Mouse (Mus musculus) gonadal fat pad, adult 2 months (tissue): ENCODE results near the gene Comt. TPM values are rescaled to one million over a fixed set of nuclear protein-coding genes. Genes with fewer than 3 reads are reported as not detected.

Experiments
- DNase-seq: peaks from one replicate; pipeline ENCODE4 v3.0.0-alpha.2; 2012; ENCODE audit warnings: low read depth
- polyA plus RNA-seq: library from polyadenylated mRNA; depleted of rRNA; stranded (reverse); fragments of >200 nt; gene quantifications from 2 replicates; pipeline ENCODE4 v1.2.3, GENCODE M21; 2012; rRNA removed

Gene Comt
- 412 and 687 TPM in 2 replicates for polyA plus RNA-seq

DNA sequence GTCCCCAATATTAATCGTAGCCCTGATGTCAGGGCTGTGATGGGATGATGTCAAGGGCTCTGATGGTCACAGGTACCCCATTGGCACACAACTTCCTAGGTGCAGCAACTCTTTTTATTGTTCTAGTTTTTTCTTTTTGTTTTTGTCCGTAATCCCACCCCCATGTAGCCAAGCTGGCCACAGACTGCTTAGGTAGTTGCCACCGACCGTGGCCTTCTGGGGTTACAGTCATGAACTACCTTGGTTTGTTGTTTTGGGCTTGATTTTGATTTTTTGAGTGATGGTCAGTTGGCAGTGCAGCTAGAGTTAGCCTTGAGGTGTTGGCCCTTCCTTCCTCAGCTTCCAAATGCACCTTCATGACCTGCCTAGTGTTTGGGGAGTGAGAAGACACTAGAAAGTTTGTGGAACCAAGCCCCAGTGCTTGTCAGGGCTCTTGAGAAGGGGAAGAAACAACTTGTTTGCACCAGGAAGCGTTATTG lies at the start of gene Comt:
Comt (minus strand) TSS at position 51 of the 479 bp plus-strand sequence.
- no peak for DNase-seq

DNA sequence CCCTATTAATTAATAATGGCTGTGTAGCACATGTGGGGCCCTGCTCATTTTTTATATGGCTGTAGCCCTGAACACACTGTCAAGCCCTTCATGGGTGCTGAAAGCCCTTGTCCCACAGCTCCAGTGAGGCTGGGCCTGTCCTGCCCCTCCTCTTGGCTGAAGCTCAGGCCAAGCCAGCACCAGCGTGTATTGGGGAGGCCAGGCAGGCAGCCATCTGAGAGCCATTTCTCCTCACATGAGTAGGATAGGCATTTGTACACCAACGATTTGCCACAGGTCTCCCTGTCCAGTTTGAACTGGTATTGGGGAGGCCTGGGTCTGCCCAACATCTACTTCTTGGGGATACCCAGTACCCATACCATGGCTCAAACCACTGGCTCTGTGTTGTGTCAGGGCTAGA lies 47.4 kb upstream of the Comt start:
- DNase-seq = no peak

DNA sequence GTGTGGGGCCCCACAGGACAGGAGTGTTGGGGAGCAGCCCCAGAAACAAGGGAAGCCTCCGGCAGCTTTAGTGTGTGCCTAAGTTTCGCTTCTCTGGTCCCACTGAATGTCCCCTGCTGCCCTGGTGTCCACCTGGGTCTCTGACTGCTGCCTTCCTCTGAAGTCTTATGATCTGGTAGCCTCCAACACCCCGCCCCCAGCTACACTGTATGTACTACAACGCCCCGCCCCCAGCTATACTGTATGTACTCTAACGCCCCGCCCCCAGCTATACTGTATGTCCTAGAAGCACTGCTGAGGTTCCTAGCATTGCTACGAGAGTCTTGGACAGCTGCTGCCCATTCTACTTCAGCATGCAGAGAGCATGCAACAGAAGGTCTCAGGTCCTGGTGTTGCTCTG lies 46.3 kb upstream of the Comt start:
- DNase-seq = no peak

DNA sequence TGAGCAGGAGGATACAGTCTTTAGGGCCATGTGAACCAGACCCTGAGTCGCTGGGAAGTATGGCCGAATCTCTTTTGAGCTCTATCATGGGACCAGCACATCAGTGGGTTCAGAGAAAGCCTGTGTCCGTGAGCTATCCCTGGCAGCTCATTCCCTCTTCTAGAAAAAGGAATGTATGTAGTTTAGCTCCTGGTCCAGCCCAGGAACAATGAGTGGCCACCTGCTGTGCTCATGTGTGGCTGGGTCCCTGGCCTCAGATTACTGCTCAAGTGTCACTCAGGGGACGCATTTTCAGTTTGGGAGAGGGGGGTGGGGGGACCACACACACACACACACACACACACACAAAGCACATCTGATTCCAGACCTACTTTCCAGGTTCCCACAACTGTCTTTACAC lies 45.8 kb upstream of the Comt start:
- no peak for DNase-seq

DNA sequence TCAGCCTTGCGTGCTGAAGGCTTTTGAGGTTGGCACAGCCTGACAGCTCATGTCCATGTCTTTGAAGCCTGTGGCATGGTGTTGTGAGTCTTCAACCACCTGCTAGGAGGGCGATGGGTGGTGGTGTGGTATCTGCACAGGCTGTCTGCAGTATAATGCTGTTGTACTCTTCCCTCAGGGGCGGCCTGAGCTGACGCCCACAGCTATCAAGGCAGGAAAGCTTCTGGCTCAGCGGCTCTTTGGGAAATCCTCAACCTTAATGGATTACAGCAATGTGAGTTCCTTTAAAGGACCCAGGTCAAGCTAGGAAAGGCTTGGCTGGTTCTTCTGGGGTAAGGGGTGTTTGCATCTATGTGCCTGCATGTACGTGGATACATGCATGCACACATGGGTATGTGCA lies 45.3 kb upstream of the Comt start:
- DNase-seq = no peak

DNA sequence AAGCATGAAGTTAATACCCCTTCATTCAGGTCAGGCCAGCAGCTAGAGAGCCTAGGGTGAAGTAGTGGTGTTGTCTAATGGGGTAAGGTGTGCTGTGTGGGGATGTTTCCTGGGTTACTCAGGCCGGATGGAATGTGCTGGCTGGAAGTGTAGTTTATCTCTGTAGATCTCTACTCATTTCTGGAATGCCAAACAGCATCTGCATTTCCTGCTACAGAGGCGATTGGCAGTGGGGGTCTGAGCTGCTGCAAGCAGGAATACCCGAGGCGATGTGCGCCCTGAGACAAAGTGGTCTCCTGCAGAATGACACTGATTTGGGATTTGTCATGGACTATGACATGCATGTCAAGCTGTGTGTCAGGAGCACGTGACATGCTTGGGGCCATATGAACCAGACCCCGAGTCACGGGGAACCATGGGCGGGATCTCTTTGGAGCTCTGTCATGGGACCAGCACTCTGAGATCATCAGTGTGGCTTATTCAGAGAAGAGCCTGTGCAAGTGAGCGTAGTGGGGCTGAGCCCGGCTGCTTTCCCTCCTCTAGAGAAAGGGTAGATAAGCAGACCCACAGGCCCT lies 44.8 kb upstream of the Comt start:
- DNase-seq = no peak

DNA sequence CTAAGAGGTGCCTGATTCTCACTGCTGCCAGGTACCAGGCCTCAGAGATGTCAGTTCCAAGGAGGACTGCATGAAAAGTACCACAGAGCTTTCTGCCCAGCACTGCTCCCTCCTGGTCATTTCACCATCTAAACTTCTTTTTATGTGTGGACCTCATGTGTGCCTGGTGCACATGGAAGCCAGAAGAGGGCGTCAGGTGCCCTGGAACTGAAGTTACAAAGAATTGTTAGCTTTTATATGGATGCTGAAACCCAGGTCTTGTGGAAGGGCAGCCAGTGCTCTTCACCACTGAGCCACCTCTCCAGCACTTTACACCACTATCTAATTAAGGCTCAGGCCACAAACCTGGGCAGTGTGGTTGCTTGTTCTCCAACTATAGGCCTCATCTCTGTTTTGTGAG lies 44.2 kb upstream of the Comt start:
- DNase-seq = no peak

DNA sequence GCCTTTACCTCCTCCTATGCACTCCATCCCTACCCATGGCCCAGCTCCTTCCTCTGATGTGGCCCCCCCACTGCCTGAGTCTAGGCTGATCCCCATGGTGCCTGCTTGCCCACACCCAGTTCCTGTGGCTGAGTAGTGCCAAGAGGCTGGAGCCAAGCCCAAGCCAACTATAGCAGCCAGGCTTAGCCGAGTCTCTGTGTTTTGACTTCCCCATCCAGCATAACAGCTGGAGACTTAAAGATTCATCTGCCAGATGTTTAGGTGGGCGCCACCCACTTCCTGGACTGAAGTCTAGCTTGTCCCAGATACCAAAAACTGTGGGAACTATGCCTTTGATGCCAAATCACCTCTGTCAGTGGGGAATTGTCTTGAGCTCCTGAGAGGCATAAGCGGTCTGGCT lies 37.6 kb upstream of the Comt start:
- no peak for DNase-seq

DNA sequence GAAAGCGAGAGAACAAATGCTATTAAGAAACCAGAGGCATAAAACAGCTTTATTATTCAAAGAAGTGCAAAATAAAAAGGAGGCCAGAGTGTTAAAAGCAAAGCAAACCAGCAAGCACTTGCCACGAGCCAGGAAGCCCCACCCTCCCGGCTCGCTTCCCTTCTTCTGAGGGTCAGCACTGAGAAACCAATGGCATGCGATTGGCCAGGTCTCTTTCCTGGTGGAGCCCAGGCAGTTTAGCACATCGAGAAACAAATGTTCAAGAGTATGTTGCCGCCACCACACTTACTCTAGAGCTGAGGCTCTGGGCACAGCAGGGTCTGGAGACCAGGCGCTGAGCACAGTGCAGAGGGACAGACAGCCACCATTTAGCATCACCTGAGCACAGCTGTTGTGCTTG lies 35.9 kb upstream of the Comt start:
- DNase-seq = no peak

DNA sequence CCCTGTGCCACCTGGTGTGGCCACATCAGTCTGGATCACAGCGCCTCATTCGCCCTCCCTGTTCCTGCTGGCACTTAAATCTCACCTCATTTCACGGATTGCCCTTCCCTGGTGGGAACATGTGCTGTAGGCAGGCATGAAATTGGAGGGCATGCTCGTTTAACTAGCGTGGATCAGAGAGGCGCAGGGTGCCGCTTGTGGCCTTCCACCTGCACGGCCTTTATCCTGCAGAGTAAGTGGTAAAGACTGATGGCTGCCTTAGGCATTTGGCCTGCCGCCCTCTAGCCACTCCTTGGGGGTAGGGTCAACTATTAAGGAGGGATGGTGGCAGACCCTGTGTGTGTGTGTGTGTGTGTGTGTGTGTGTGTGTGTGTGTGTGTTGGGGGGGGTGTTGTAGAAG lies 35.4 kb upstream of the Comt start:
- no peak for DNase-seq

DNA sequence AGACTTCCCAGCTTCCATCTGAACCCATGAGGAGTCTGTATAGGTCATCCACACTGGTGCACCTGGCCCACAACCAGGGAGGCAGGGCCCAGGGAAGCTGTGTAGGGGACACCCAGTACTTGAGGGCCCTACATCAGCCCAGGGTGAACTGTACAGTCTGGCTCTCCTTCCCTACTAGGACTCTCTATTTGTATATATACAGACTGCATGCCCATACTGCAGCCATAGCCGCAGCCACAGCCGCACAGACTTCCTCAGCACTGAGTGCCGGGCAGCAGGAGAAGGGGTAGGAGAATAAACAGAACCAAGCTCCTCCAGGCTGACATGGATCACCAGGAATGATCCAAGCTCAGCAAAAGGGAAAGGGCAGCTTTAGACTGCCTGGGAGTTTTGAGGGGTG lies 34.2 kb upstream of the Comt start:
- no peak for DNase-seq

DNA sequence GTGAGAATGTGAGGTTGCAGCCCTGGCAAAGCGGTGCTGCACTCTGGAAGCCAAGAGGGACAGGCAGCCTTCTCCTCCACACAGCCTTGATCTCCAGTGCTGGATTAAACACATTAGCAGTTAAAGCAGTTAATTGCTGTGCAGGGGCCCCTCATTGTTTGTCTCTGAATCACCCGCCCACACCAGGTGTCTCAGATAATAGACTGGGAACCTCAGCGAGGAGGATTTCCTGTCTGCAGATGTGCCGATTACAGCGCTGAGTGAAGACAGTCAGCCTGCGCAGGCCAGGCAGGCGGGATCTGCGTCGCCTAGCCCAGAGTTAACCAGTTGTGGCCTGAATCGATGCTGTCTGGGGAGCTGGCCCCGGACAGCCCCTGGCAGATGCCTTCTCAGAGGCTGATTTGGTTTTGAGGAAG lies 33.3 kb upstream of the Comt start:
- no peak for DNase-seq

DNA sequence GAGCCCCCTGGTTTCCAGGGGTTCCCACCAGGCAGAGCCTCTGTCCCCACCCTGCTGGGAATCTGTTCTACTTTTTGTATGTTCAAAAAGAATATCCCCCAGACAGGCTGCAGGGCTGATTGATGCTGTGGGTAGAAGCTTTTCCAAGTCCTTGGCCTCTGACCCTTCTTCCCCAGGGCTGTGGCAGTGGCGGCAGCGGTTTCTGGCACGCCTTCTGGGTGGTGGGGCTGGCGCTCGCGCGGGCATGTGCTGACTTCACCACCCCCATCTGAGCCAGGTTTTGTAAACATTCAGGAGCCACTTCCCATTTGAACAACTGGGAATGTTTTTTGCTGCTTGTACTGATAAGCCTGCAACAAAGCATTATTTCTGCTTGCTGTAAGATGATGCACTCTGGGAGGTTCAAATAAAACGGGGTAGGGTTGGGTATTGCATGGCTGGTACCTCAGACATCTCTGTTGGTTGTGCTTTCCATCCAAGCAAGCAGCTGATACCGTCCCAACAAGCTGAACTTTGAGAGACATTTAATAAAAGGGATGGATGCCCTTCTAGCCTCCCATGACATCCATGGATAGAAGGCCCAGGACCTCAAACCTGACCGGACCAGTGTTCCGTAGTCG lies 32.8 kb upstream of the Comt start:
- DNase-seq = no peak

DNA sequence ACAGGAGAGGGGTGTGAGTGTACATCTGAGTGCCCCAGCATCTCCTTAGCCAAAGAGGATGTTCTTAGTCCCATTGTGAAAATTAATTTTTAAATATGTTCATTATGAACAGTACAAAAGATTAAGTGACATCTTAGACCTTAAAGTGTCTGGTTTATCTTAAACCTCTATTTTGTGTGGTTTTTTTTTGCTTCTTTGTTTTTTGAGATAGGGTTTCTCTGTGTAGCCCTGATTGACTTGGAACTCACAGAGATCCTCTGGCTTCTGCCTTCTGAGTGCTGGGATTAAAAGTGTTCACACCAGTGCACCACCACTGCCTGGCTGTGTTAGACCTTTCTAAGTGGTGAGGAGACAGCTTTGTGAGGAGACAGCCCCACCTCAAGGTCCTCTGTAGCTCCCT lies 32.0 kb upstream of the Comt start:
- DNase-seq = no peak

DNA sequence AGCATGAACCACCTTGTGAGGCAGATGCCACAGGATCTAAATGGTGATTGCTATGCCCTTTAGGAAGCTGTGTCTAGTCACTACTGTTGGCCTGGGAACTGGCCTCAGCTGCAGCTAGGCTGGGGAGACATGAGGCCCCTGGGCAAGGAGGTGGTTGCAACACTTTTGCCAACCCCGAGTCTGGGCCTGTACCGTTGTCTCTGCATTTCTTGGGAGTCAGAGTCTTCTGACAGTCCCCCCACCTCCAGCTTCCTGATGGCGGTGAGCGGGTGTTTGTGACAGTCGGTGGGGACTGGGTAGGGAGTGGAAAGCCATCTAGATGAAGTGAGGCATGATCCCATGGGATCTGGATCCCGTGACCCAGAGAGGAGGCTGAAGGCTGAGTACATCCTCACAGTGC lies 28.8 kb upstream of the Comt start:
- DNase-seq = no peak

DNA sequence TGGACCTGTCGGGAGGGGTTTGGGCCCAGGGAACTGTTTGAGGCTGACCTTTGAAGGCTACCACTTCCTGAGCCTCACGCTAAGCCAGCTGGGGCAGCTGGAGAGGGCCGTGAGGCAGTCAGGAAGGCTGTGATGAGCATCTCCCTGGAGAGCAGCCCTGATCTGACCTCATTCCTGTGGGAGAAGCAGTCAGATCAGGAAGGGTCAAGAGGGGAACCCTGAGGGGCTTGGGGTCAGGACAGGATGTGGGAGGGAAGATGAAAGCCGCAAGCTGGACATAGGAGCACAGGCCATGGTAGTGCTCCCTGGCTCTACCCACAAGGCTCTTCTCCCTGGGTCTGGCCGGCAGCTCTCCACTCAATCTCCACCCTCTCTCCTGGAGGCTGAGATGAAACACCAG lies 27.2 kb upstream of the Comt start:
- DNase-seq = no peak

DNA sequence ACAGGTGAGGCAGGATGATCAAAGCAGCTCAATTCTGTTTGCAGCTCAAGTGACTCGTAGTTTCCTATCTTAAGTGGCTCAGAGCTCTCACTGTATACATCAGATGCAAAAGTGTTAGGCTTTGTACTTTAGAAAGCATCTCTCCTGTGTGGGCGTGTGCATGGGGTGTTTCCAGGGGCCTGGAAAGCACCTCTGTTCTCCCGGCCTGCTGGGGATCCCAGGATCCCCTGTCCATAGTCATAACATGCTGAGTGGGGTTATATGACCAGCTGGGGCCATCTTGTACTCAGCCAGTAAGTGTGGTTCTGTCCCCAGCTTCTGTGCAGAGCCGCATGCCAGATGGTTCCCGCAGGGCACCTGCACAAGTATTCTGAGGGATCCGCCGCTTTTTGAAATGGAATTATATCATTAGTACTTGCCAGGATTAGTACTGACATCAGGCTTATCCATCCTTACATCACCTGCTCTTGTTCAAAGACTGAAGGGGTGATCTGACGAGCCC lies 25.8 kb upstream of the Comt start:
- no peak for DNase-seq

DNA sequence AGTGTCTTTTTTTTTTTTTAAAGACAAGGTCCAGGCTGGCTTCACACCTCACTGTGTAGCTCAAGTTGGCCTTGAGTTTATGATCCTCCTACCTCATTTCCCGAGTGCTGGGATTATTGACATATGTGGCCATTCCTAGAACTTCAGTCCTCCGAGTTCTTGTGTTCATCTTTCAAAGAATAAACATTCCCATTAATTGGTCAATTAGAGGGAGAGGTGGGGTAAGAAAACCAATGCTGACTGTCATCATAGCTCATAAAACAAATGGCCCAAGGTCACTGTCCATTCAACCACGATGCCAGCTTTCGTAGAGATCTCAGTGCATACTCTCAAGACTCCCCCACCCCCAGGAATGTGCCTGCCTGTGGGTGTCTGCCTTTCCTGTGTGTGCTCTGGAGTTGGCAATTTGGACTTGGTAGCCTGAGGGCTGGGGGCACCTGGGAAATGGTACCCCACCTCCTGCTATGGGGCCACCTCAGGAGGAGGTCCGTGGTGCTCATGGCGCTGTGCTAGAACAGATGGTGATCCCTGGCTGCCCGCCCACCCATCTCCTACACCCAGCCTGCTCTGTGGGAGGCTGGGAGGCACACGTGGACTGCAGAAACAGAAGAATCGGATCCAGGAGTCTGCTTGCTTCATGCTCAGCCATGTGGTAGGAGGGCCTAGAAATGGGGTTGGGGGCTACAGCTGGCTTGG lies 25.0 kb upstream of the Comt start:
- DNase-seq = no peak

DNA sequence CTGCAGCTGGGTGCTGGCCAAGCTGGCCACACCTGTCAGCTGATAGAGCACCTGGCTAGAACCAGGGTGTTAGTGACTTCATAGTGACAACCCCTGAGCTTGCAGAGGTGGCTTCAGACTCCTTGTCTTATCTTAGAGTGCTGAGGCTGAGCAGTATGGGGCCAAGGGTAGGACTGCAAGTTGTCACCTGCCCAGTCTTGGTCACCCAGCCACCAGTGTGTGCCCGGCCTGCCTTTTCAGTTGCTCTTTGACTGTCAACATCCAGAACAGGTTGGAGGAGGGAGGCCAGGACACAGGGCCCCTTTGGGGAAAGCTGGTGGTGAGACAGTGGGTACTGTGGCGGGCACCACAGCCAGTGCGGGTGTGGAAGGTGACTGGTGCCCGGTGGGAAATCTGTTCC lies 22.4 kb upstream of the Comt start:
- no peak for DNase-seq

DNA sequence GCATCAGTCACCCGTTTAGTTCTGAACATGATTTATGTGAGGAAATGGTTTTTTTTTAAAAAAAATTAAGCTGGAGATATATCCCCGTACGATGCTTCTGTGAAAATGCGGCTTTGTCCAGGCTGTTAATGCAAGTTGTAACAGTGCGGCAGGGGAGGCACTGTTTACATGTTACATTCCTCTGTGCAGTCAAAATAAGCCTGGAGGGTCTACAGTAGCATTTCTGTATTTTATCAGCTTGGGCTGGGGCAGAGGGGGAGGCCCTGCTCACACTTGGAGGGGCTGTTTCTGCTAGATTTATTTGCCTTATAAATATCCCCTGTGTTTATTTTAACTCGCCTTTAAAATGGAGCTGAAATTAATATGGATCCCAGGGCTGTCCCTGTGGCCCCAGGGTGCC lies 21.5 kb upstream of the Comt start:
- no peak for DNase-seq

DNA sequence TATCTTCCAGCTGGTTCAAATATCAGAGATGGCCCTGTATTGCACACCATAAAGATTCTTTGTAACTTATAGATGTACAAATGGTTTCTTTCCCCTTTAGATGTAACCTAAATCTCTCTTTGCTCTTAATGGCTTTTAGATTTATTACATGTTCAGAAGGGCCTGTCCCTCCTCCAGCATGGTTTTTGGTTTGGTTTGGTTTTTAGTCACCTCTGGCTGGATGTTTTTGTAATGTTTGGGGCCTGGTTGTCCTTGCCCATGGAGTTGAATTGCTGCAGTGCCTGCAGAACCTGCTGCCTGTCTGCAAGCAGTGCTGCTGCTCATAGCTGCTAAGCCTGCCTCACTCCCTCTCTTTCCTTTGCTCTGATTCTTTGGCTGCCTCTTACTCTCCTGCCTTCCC lies 20.6 kb upstream of the Comt start:
- DNase-seq = no peak

DNA sequence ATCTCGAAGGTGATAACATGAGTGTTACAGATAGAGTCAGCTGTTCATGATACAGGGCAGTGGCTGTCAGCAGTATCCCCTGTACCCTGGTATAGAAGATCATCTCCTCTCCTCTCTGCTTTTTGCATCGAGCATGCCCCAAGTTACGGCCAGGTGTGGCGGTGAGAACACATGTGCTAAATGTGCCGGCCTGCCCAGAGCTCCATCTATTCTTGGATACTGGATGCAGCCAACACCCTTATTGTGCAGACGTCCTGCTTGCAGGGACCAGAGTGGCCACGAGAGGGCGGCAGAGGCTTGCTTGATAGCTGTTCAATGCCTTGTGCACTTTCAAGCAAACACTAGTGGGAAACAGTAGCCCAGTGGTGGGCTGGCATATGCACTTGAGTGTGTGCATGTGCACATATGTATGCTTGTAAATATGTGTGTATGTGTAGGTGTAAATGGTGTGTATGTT lies 16.8 kb upstream of the Comt start:
- no peak for DNase-seq

DNA sequence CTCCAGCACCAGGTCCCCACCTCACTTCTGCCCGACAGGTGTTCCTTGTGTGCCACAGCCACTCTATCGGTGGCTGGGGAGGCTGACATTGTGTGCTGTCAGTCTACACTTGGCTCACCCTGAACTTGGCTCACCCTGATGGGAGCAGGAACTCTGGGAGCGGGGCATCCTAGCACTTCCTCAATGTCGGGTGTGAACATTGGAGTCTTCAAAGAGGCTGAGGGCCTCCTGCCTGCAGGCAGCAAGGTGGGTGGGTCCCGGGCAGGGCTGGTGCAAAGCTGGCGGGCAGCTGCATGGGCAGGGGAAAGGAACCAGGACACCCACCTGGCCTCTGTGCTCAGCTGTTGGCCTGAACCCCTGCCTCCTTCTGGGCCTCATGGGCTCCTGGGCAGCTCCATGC lies 9.5 kb upstream of the Comt start:
- no peak for DNase-seq
